Mouse (Mus musculus): Measurements from ENCODE around the gene Mrps36. TPM values are rescaled to one million over a fixed set of nuclear protein-coding genes. Genes with fewer than 3 reads are reported as not detected.

Gene Mrps36
- total and polyA plus RNA-seq, 2 experiments from 2014 or later = 96.8 to 376 TPM

DNA sequence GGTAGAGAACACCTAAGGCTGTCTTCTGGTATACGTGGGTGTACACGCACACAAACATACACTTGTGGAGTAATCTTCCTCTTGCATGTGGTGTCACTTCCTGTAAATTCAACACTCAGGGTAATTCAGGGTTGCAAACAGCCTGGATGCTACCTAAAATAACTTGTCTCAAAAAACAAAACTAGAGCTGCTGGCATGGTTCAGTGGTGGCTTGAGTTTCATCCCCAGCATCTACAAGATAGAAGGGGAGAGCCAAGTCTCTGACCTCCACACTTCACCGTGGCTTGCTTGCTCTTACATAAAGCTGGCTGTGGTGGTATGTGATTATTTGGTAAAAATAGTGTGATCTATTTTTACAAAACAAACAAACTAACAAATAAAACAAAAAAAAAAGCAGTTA, 46.9 kb downstream of the Mrps36 start:
- Histone ChIP-seq H3K27me3 (ENCODE audit: control insufficient read depth, insufficient read depth, low read length) (no peaks in the 10 kb centered on the region), H3K4me1 (ENCODE audit: control insufficient read depth, insufficient read depth) (no peaks in the 10 kb centered on the region), H3K36me3 (replicated peaks; ENCODE audit: control insufficient read depth, insufficient read depth, low read length) (peaks cover 44% of the 10 kb centered on the region), H3K4me2 (ENCODE audit: low read depth, low read length) (no peak overlapping the region), H3K9ac (replicated peaks; ENCODE audit: low read depth, low read length) (no peak overlapping the region), H3K9me3 (replicated peaks; ENCODE audit: control insufficient read depth, low read length) (no peaks in the 10 kb centered on the region), H3K27ac (ENCODE audit: low read depth) (no peak overlapping the region), H3K4me3 (ENCODE audit: low read depth, low read length) (no peak overlapping the region)
- no peak for DNase-seq (ENCODE audit: low spot score)
- TF ChIP-seq CTCF (IDR thresholded peaks at IDR 0.05; ENCODE audit: low read depth) (no peak), EP300 (IDR thresholded peaks at IDR 0.05; ENCODE audit: low read depth) (no peak)
- no peak for ATAC-seq (ENCODE audit: insufficient read depth, low read depth)
- 85% methylated on average over 3 of the region's 3 CpGs for WGBS

- no peak for TF ChIP-seq CTCF (IDR thresholded peaks at IDR 0.05; ENCODE audit: low read depth)
- no peak for TF ChIP-seq EP300 (IDR thresholded peaks at IDR 0.05; ENCODE audit: low read depth)
- Histone ChIP-seq H3K9ac (replicated peaks; ENCODE audit: low read depth, low read length) (no peak overlapping the region), H3K36me3 (replicated peaks; ENCODE audit: control insufficient read depth, insufficient read depth, low read length) (0 out of 2 replicates have a peak, but pooled peaks cover 4% of the 10 kb centered on the region), H3K9me3 (replicated peaks; ENCODE audit: control insufficient read depth, low read length) (no peaks in the 10 kb centered on the region), H3K4me2 (ENCODE audit: low read depth, low read length) (no peak overlapping the region), H3K4me3 (ENCODE audit: low read depth, low read length) (no peak overlapping the region), H3K27ac (ENCODE audit: low read depth) (no peak overlapping the region), H3K4me1 (ENCODE audit: control insufficient read depth, insufficient read depth) (no peaks in the 10 kb centered on the region), H3K27me3 (ENCODE audit: control insufficient read depth, insufficient read depth, low read length) (no peaks in the 10 kb centered on the region)
- 62% methylated on average over 7 of the region's 7 CpGs for WGBS
- ATAC-seq (ENCODE audit: insufficient read depth, low read depth) (no peak), DNase-seq (ENCODE audit: low spot score) (no peak)
Observed at GRCm38 (mm10) chr13:100687513-100687912, 56.9 kb downstream of the Mrps36 start.

Other genes with a start within 250 kb of the Mrps36 start
- gene Ocln, start 191.9 kb downstream of the Mrps36 start, total RNA-seq (2014; rRNA removed; ENCODE audit: low replicate concordance) = 2.0 and 6.1 TPM in 2 replicates
- 1.6 and 1.7 TPM in 2 replicates for gene Ocln, start 191.9 kb downstream of the Mrps36 start, polyA plus RNA-seq (2015; fragmentation: Nextera tagmentation; extraction: Ambion mirVana)
- gene Marveld2, start 127.7 kb downstream of the Mrps36 start, total RNA-seq (2014; rRNA removed; ENCODE audit: low replicate concordance) = 2.2 and 2.6 TPM in 2 replicates
- gene Marveld2, start 127.7 kb downstream of the Mrps36 start, polyA plus RNA-seq (2015; fragmentation: Nextera tagmentation; extraction: Ambion mirVana) = 1.7 and 1.9 TPM in 2 replicates
- 122 and 149 TPM in 2 replicates for gene Ak6, start 93.7 kb downstream of the Mrps36 start, total RNA-seq (2014; rRNA removed; ENCODE audit: low replicate concordance)
- 212 and 219 TPM in 2 replicates for gene Ak6, start 93.7 kb downstream of the Mrps36 start, polyA plus RNA-seq (2015; fragmentation: Nextera tagmentation; extraction: Ambion mirVana)
- gene Rad17, start 93.6 kb downstream of the Mrps36 start, total RNA-seq (2014; rRNA removed; ENCODE audit: low replicate concordance) = 19.9 and 20.7 TPM in 2 replicates
- gene Rad17, start 93.6 kb downstream of the Mrps36 start, polyA plus RNA-seq (2015; fragmentation: Nextera tagmentation; extraction: Ambion mirVana) = 21.8 and 22.3 TPM in 2 replicates
- 1.8 TPM in 1 of 2 replicates, not detected in the other for gene Taf9, start 93.1 kb downstream of the Mrps36 start, total RNA-seq (2014; rRNA removed; ENCODE audit: low replicate concordance)
- 7.9 and 10.5 TPM in 2 replicates for gene Taf9, start 93.1 kb downstream of the Mrps36 start, polyA plus RNA-seq (2015; fragmentation: Nextera tagmentation; extraction: Ambion mirVana)
- gene Ccdc125, start 74.9 kb downstream of the Mrps36 start, total RNA-seq (2014; rRNA removed; ENCODE audit: low replicate concordance) = 0.70 and 3.0 TPM in 2 replicates
- gene Ccdc125, start 74.9 kb downstream of the Mrps36 start, polyA plus RNA-seq (2015; fragmentation: Nextera tagmentation; extraction: Ambion mirVana) = 2.4 and 2.9 TPM in 2 replicates
- 21.7 and 30.0 TPM in 2 replicates for gene Cdk7, start 13.7 kb downstream of the Mrps36 start, total RNA-seq (2014; rRNA removed; ENCODE audit: low replicate concordance)
- gene Cdk7, start 13.7 kb downstream of the Mrps36 start, polyA plus RNA-seq (2015; fragmentation: Nextera tagmentation; extraction: Ambion mirVana) = 53.9 and 56.5 TPM in 2 replicates
- 2.2 TPM in 1 of 2 replicates, not detected in the other for gene Cenph, start 31.2 kb upstream of the Mrps36 start, total RNA-seq (2014; rRNA removed; ENCODE audit: low replicate concordance)
- gene Cenph, start 31.2 kb upstream of the Mrps36 start, polyA plus RNA-seq (2015; fragmentation: Nextera tagmentation; extraction: Ambion mirVana) = 5.6 and 7.3 TPM in 2 replicates
- gene Ccnb1, start 41.9 kb upstream of the Mrps36 start, total RNA-seq (2014; rRNA removed; ENCODE audit: low replicate concordance) = 88.5 and 95.0 TPM in 2 replicates
- gene Ccnb1, start 41.9 kb upstream of the Mrps36 start, polyA plus RNA-seq (2015; fragmentation: Nextera tagmentation; extraction: Ambion mirVana) = 48.9 and 56.9 TPM in 2 replicates
- gene Slc30a5, start 88.8 kb upstream of the Mrps36 start, total RNA-seq (2014; rRNA removed; ENCODE audit: low replicate concordance) = 41.1 and 46.0 TPM in 2 replicates
- gene Slc30a5, start 88.8 kb upstream of the Mrps36 start, polyA plus RNA-seq (2015; fragmentation: Nextera tagmentation; extraction: Ambion mirVana) = 21.1 and 23.7 TPM in 2 replicates